Mouse (Mus musculus) liver, adult 2 months (tissue): ENCODE data around the gene Slc43a2.

ENCODE experiments used
- CTCF ChIP-seq: fragments of 200-500 bp; IDR thresholded peaks from 2 replicates; pipeline ENCODE4 v1.5.1; 2011; ENCODE audit warnings: low read depth, low read length, control low read depth
- POLR2A ChIP-seq: fragments of 200-500 bp; IDR thresholded peaks from 2 replicates; pipeline ENCODE4 v1.6.1; 2011; ENCODE audit warnings: low read length, control low read depth; ENCODE audit not compliant: insufficient read depth; ENCODE audit errors: extremely low read depth

DNA sequence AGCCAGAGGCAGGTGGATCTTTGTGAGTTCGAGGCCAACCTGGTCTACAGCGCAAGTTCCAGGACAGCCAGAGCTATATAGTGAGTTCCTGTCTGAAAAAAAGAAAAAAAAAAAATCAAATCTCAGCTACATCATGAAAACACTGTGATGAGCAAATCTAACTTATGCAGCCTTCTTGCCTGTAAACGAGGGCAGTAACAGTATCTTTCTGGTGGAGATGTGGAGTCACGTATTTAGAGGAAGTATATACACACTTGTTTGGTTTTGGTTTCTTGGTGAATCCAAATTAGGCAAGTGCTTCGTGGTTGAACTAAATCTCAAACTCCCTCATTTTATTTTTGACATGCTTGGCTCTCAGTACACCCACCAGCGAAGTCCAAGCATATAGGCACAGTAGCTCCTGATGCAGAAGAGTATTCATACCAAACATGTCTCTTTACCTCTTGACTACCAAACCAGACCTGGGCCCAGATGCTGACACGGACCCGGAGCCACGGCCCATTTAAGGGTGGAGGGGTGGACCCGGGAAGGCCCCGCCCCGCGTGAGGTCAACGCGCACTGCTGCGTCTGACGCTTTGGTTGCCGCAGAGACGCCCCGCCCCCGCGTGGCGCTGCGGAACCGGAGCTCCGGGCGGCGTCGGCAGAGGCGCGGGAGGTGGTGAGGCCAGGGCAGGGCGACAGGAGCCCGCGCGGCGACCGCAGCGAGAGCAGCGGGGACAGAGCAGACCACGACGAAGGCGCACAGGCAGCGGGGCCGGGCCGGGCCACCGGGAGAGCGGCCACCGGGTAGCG, 56.2 kb downstream of the Slc43a2 start, which contains the start of gene Pitpna:
- TF ChIP-seq POLR2A (peak; percentile 82), CTCF (no peak)
